Mouse (Mus musculus): ENCODE results near the gene Marveld2.

DNA sequence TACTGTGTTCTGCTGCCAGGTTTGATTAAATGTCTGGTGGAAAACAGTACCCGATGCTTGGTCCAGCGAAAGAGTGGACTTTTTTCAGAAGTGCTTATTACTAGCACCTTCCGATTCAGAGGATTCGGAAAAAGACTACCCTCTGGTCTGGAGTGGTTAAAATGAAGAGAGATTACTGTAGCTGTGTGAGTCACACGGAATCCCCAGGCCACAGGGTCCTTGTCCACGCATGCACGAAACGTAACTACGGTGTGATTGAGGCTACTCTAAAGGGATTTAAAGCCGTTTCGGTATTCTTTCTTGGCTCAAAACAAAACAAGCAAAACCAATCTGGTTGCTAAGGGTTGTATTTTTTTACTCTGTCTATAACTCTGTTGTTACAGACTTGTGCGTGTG lies 63.7 kb downstream of the Marveld2 start:
- TF ChIP-seq POLR2A (IDR thresholded peaks at IDR 0.05; ENCODE audit: insufficient read depth, low read depth, low read length) (no peak), CTCF (IDR thresholded peaks at IDR 0.05; ENCODE audit: insufficient read depth, low read depth, low read length) (no peak)
